Mouse (Mus musculus) lung, adult 2 months (tissue): ENCODE measurements around the gene Ndufb7. TPM values are rescaled to one million over a fixed set of nuclear protein-coding genes. Genes with fewer than 3 reads are reported as not detected.
"Not testable (repeated sequence)": the region's sequence is repeated elsewhere in the genome, so short reads cannot be mapped to it uniquely, and the experiment has no call there.

Experiments
- DNase-seq: peaks from one replicate; pipeline ENCODE4 v3.0.0; 2022
- H3K4me1 ChIP-seq: fragments of 200-500 bp; 2 replicates; pipeline ENCODE4 v1.6.1; 2011; ENCODE audit warnings: low read length; ENCODE audit not compliant: control insufficient read depth, insufficient read depth
- H3K4me3 ChIP-seq: fragments of 200-500 bp; replicated peaks from 2 replicates; pipeline ENCODE3; 2011; ENCODE audit warnings: low read depth, mild to moderate bottlenecking, control low read depth, low read length; ENCODE audit errors: extremely low read depth
- CTCF ChIP-seq: fragments of 200-500 bp; IDR thresholded peaks from 2 replicates; pipeline ENCODE4 v1.5.1; 2011; ENCODE audit warnings: mild to moderate bottlenecking, low read length, control low read depth; ENCODE audit not compliant: insufficient read depth
- POLR2A ChIP-seq: fragments of 200-500 bp; IDR thresholded peaks from 2 replicates; pipeline ENCODE4 v1.6.1; 2011; ENCODE audit warnings: low read depth, mild to moderate bottlenecking, control low read depth, low read length, borderline replicate concordance; ENCODE audit errors: extremely low read depth
- WGBS: fragments of 180-500 bp; shearing (Covaris S2); methylation state at CpG from one replicate; pipeline ENCODE4 v1.1.7; 2018; 5-methylcytosine and 5-hydroxymethylcytosine counted together
- polyA plus RNA-seq: library from polyadenylated mRNA; depleted of rRNA; stranded (reverse); fragments of >200 nt; gene quantifications from 2 replicates; pipeline ENCODE4 v1.2.3, GENCODE M21; 2012; rRNA removed

The Ndufb7 gene
- 269 and 286 TPM in 2 replicates for polyA plus RNA-seq

- DNase-seq, result peak; percentile 97
- TF ChIP-seq CTCF (peak; percentile 84), POLR2A (0 out of 2 replicates have a peak, but pooled peaks have one; percentile 38)
- H3K4me3 ChIP-seq, result peak within 1 kb of the TSS; percentile 88
- H3K4me1 ChIP-seq, result peaks cover 5% of the 10 kb centered on the region; the same call in 1 of the 2 replicates
- under 1% methylated on average over 48 of the region's 48 CpGs for WGBS
These were observed at the start of gene Ndufb7 for GRCm38 (mm10) chr8:83566469-83567395. Gene Ndufb7 (plus strand): TSS chr8:83566671.

DNA sequence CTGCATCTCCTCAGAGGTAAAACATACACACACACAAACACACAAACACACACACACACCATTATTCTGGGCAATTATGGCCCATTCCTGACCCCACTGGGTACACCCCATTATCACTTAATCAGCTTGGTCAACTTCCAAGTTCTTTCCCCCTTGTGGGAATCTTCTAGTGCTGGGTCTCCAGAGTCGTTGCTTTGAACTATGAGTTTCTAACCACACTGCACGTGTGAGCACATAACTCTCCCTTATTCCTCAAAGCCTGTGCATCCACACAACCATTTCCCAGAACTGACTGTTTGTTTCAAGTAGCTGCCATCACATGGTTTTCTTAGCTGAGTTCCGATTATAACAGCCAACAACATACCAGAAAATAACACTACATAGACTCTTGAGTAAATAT is 46.0 kb upstream of the Ndufb7 start:
- H3K4me1 ChIP-seq, result no peaks in the 10 kb centered on the region
- no peak for TF ChIP-seq POLR2A
- TF ChIP-seq CTCF, result no peak
- H3K4me3 ChIP-seq, result no peak overlapping the region
- WGBS, result 50% methylated on average over 3 of the region's 3 CpGs
- DNase-seq, result no peak

DNA sequence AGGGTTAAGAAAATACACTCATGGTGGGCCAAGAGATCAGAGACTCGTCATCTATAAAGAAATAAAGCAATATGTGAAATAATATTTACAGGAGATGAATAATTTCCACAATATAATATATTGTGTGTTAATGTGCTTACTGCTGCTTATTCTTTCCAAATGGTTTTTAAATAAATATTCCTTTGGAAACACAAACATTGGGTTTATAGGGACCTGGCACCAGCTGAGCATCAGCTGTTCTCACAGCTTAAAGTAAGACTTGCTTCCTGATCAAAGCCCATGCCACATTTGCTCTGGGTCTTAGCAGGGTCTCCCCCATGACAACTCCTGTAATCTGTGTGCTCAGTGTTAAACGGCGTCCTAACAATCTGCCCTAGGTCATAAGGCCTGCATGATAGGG is 45.6 kb upstream of the Ndufb7 start:
- not testable (repeated sequence) for DNase-seq, H3K4me3 ChIP-seq, H3K4me1 ChIP-seq
- 53% methylated on average over 3 of the region's 3 CpGs for WGBS

- 16% methylated on average over 1 of the region's 1 CpGs for WGBS
- DNase-seq, result no peak
- Histone ChIP-seq H3K4me1 (no peaks in the 10 kb centered on the region), H3K4me3 (no peak overlapping the region)
- TF ChIP-seq POLR2A, result no peak
- no peak for TF ChIP-seq CTCF
These were observed 45.2 kb upstream of the Ndufb7 start for GRCm38 (mm10) chr8:83521310-83521709.

- no peak for DNase-seq
- TF ChIP-seq POLR2A (no peak), CTCF (no peak)
- H3K4me3 ChIP-seq, result no peak overlapping the region
- no peaks in the 10 kb centered on the region for H3K4me1 ChIP-seq
- 82% methylated on average over 2 of the region's 2 CpGs for WGBS
These were observed 31.7 kb upstream of the Ndufb7 start for GRCm38 (mm10) chr8:83534802-83535201.

- Histone ChIP-seq H3K4me1 (no peaks in the 10 kb centered on the region), H3K4me3 (no peak within 1 kb of the TSS)
- no peak for DNase-seq
- WGBS, result 63% methylated on average over 3 of the region's 3 CpGs
- no peak for TF ChIP-seq POLR2A
- no peak for TF ChIP-seq CTCF
These were observed 30.7 kb upstream of the Ndufb7 start, which contains the start of gene Olfr370 for GRCm38 (mm10) chr8:83535736-83536135. Gene Olfr370 (plus strand): TSS chr8:83535780.

GRCm38 (mm10) chr8:83562669-83563068 is 3.8 kb upstream of the Ndufb7 start:
- Histone ChIP-seq H3K4me3 (no peak overlapping the region), H3K4me1 (peaks cover 4% of the 10 kb centered on the region; the same call in 1 of the 2 replicates)
- 62% methylated on average over 3 of the region's 3 CpGs for WGBS
- no peak for TF ChIP-seq POLR2A
- TF ChIP-seq CTCF, result no peak
- DNase-seq, result no peak

GRCm38 (mm10) chr8:83563246-83563645 is 3.2 kb upstream of the Ndufb7 start:
- no peak for DNase-seq
- H3K4me3 ChIP-seq, result no peak overlapping the region
- WGBS, result 73% methylated on average over 4 of the region's 4 CpGs
- peaks cover 5% of the 10 kb centered on the region; the same call in 1 of the 2 replicates for H3K4me1 ChIP-seq
- TF ChIP-seq POLR2A, result no peak
- no peak for TF ChIP-seq CTCF

DNA sequence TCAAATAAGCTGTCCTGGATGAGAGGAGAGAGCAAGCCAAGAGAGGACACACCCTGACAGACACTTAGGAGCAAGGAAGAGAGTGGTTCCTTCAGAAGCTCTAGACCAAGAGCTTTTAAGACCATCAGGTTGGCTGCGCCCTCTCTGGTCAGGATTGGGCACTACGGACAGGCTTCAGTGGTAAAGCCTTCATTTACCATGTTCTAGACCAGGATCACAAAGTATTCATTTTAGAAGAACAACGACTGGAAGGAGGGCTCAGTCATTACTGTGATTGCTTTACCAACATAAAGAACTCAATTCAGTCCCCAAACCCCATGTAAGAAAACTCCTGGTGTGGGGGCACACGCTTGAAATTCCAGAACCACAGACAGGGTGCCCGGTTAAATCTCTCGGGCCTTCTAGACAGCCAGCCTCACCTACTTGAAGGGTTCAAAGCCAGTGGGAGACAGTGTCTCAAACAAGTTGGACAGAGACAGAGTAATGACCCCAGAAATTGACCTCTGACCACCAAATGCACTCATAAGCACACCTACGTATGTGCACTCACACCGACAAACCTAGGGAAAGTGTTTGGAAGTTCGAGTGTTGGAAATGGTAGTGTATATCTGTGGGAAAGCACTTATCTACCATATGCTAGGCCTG is 618 bp upstream of the Ndufb7 start:
- no peak for TF ChIP-seq POLR2A
- peak; percentile 21; the same call in 1 of the 2 replicates for TF ChIP-seq CTCF
- Histone ChIP-seq H3K4me1 (peaks cover 5% of the 10 kb centered on the region; the same call in 1 of the 2 replicates), H3K4me3 (no peak overlapping the region)
- DNase-seq, result no peak
- WGBS, result 77% methylated on average over 9 of the region's 9 CpGs

GRCm38 (mm10) chr8:83567668-83568067 is 1.2 kb downstream of the Ndufb7 start:
- DNase-seq, result no peak
- WGBS, result 62% methylated on average over 3 of the region's 3 CpGs

More at GRCm38 (mm10) chr8:83567668-83568067, 1.2 kb downstream of the Ndufb7 start:
- no peak for TF ChIP-seq POLR2A
- no peak for TF ChIP-seq CTCF
- peaks cover 5% of the 10 kb centered on the region; the same call in 1 of the 2 replicates for H3K4me1 ChIP-seq
- H3K4me3 ChIP-seq, result no peak overlapping the region
